Mouse (Mus musculus) cortical plate, adult 2 months (tissue): ENCODE measurements around the gene Gcc2. TPM values are rescaled to one million over a fixed set of nuclear protein-coding genes. Genes with fewer than 3 reads are reported as not detected.
"Not testable (repeated sequence)": the region's sequence is repeated elsewhere in the genome, so short reads cannot be mapped to it uniquely, and the experiment has no call there.

Experiments used
- H3K27ac ChIP-seq: fragments of 200-500 bp; 2 replicates; pipeline ENCODE4 v1.5.1; 2012; ENCODE audit warnings: low read length, control low read depth, inconsistent platforms; ENCODE audit not compliant: insufficient read depth
- H3K4me1 ChIP-seq: fragments of 200-500 bp; 2 replicates; pipeline ENCODE4 v1.6.1; 2011; ENCODE audit warnings: low read length; ENCODE audit not compliant: control insufficient read depth, insufficient read depth
- H3K4me3 ChIP-seq: fragments of 200-500 bp; 2 replicates; pipeline ENCODE4 v1.5.1; 2011; ENCODE audit warnings: mild to moderate bottlenecking, low read length, control low read depth; ENCODE audit not compliant: insufficient read depth
- CTCF ChIP-seq: fragments of 200-500 bp; IDR thresholded peaks from 2 replicates; pipeline ENCODE4 v1.5.1; 2011; ENCODE audit warnings: mild to moderate bottlenecking, control low read depth, low read length; ENCODE audit not compliant: insufficient read depth; ENCODE audit errors: extremely low read depth
- POLR2A ChIP-seq: fragments of 200-500 bp; IDR thresholded peaks from 2 replicates; pipeline ENCODE4 v1.6.1; 2011; ENCODE audit warnings: mild to moderate bottlenecking, low read length, control low read depth; ENCODE audit not compliant: insufficient read depth; ENCODE audit errors: extremely low read depth
- polyA plus RNA-seq: library from polyadenylated mRNA; depleted of rRNA; stranded (reverse); fragments of >200 nt; gene quantifications from 2 replicates; pipeline ENCODE4 v1.2.3, GENCODE M21; 2012

The Gcc2 gene
- polyA plus RNA-seq, 1 experiment, result 58.9 TPM

- H3K4me3 ChIP-seq, H3K4me1 ChIP-seq, H3K27ac ChIP-seq: not testable (repeated sequence)
These were observed 21.6 kb upstream of the Gcc2 start for GRCm38 (mm10) chr10:58233740-58234121.

GRCm38 (mm10) chr10:58234985-58235384 lies 20.3 kb upstream of the Gcc2 start:
- not testable (repeated sequence) for H3K4me3 ChIP-seq, H3K27ac ChIP-seq, H3K4me1 ChIP-seq

DNA sequence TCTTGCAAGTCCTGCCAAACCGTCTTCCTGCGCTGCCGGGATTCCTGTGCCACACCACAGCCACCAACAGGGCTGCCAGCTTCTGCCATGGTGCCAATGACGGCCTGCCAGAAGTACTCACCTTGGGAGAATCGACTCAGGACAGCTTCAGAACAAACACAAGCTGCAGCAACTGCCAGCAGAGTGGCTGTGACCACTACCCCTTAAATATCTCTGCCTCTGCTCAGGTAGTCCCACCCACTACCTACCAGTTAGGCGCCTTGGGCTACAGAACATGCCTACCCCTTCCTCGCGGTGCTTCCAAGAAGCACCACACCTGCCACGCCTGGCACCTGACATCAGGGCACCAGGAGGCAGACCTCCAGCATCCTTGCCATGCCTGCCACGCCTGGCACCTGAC lies 18.7 kb upstream of the Gcc2 start, which contains the start of gene Gm4981:
TSS of gene Gm4981 (minus strand) at position 89 of the 400 bp plus-strand sequence.
- no peak for TF ChIP-seq CTCF
- no peak for TF ChIP-seq POLR2A
- Histone ChIP-seq H3K4me1 (no peaks in the 10 kb centered on the region), H3K27ac (no peak within 1 kb of the TSS), H3K4me3 (no peak within 1 kb of the TSS)

GRCm38 (mm10) chr10:58238984-58239740 lies 16.1 kb upstream of the Gcc2 start:
- H3K4me3 ChIP-seq, H3K27ac ChIP-seq, H3K4me1 ChIP-seq: not testable (repeated sequence)

GRCm38 (mm10) chr10:58249535-58249934 lies 5.8 kb upstream of the Gcc2 start:
- Histone ChIP-seq H3K4me1 (no peaks in the 10 kb centered on the region), H3K27ac (no peak overlapping the region), H3K4me3 (no peak overlapping the region)
- no peak for TF ChIP-seq CTCF
- TF ChIP-seq POLR2A, result no peak

- H3K4me1 ChIP-seq, result peaks cover 2% of the 10 kb centered on the region; the same call in 1 of the 2 replicates
- no peak for TF ChIP-seq POLR2A
- no peak overlapping the region for H3K27ac ChIP-seq
- peak overlapping the region; percentile 65 for H3K4me3 ChIP-seq
These were observed 592 bp upstream of the Gcc2 start for GRCm38 (mm10) chr10:58254635-58255175.

DNA sequence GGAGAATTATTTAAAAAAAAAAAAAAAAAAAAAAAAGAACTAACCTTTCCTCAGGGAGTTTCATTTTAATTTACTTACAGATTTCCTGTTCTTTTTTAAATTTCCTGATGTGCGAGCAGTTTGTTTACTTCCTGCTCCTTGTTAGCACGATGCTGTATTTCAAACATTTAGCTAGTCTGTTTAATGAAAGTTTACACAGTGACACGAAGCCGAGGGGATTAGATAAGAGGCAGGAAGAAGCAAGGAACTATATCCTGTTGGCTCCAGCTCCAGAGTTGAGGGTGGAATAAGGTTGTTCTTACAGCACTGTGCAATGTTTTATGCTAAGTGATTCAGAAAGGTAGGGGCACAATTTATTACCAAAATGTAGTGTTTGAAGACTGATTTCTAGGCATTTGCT lies 657 bp downstream of the Gcc2 start:
- Histone ChIP-seq H3K4me3 (peak overlapping the region; percentile 65), H3K4me1 (peaks cover 2% of the 10 kb centered on the region; the same call in 1 of the 2 replicates), H3K27ac (no peak overlapping the region)
- TF ChIP-seq POLR2A, result no peak
- no peak for TF ChIP-seq CTCF

- no peak overlapping the region for H3K27ac ChIP-seq
- TF ChIP-seq POLR2A (no peak), CTCF (no peak)
- no peak overlapping the region for H3K4me3 ChIP-seq
- peaks cover 2% of the 10 kb centered on the region; the same call in 1 of the 2 replicates for H3K4me1 ChIP-seq
These were observed 3.2 kb downstream of the Gcc2 start for GRCm38 (mm10) chr10:58258466-58258865.

DNA sequence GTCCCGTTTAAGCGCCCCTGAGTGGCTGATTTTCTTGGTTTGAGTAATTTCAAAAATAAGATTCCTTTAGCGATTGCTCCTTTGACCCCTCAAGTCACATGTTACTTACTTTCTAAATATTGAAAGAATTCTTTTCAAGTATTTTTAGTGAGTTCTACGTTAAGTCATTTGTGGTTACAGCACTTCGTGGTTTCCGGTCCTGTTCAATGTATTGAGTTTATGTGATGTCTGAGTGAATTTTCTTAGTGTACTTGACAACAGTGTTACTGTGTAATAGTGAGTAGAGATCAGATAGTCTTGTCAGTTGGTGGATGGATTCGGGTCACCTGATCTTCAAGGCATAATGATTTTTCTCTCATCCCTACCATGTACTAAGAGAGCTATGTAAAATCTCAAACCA lies 26.9 kb downstream of the Gcc2 start:
- Histone ChIP-seq H3K4me3 (no peak overlapping the region), H3K4me1 (no peaks in the 10 kb centered on the region)
- TF ChIP-seq POLR2A (no peak), CTCF (no peak)

DNA sequence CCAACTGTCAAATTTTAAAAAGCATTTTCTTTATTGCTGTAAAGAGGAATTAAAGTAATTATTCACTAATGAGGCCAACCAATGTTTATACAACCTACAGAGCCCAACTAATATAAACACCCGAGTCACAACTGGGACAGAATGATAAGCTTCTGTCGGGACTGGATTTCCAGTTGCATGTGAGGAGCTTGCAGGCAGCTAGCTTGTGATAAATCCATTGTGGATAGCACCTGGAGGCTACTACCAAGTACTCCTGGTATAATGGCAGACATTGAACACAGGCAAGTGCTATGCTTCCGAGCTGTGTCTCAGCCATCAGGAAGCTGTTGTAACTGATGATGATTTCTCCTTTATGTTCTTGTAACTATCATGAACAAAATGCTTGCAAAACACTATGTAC lies 35.4 kb downstream of the Gcc2 start:
- no peak overlapping the region for H3K27ac ChIP-seq
- TF ChIP-seq CTCF (no peak), POLR2A (no peak)
- H3K4me3 ChIP-seq, result no peak overlapping the region
- no peaks in the 10 kb centered on the region for H3K4me1 ChIP-seq

More for the DNA sequence above, 26.9 kb downstream of the Gcc2 start:
- H3K27ac ChIP-seq, result no peak overlapping the region

DNA sequence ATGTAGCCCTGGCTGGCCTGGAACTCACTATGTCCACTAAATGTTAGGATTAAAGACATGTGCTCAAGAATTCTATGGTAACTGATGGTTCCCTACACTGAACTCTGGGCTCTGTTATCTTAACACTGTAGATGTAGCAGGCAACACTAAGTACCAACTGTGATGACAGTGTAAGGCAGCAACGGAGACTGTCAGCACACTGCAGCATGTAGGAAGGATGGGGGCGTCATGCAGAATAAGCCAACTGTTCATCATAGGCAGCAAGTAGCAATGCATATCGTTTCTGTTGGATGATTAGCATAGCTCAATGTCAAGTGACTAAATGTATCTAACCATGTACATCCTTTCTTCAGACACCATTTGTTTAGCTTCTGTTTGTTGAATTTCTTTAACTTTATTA lies 38.9 kb downstream of the Gcc2 start:
- H3K4me1 ChIP-seq, result no peaks in the 10 kb centered on the region
- no peak overlapping the region for H3K27ac ChIP-seq
- TF ChIP-seq CTCF, result no peak
- TF ChIP-seq POLR2A, result no peak
- no peak overlapping the region for H3K4me3 ChIP-seq
